Comparison of ENCODE assay signal across 7 mouse cellular contexts in genomic region chr5:106825301-106825853, GRCm38 (mm10).
DNase-seq lines count a peak whose midpoint lies in the region; ATAC-seq lines count a peak whose summit lies in the region.

No protein-coding gene starts in this region.

- H3K27ac ChIP-seq in forebrain, embryonic 12.5 days = peak overlapping the region; percentile 66
- H3K27ac ChIP-seq in intestine, embryonic 15.5 days = no peak overlapping the region
- no peak overlapping the region for H3K27ac ChIP-seq in liver, embryonic 13.5 days

- peak; percentile 32 to 51 for DNase-seq in CD8-positive naive resting alpha-beta T cell, adult 2 months (ENCODE audit: low read depth in 2 of 2, low spot score in 2 of 2)
- DNase-seq in R1 (ENCODE audit: low read depth, low spot score) = peak; percentile 51
- DNase-seq in liver, embryonic 13.5 days = no peak
- peak; percentile 55 to 66 for DNase-seq in natural killer cell, adult 2 months (ENCODE audit: low spot score in 2 of 2)
- DNase-seq in testis, postnatal 14 days (ENCODE audit: low spot score) = peak; percentile 18

- peak overlapping the region; percentile 37 for H3K4me3 ChIP-seq in forebrain, embryonic 12.5 days (replicated peaks)
- peak overlapping the region; percentile 35 for H3K4me3 ChIP-seq in intestine, embryonic 15.5 days (replicated peaks)
- H3K4me3 ChIP-seq in liver, embryonic 13.5 days (replicated peaks) = peak overlapping the region; percentile 31

- H3K27me3 ChIP-seq in forebrain, embryonic 12.5 days = peaks cover 14% of the 10 kb centered on the region
- no peaks in the 10 kb centered on the region for H3K27me3 ChIP-seq in intestine, embryonic 15.5 days (replicated peaks)
- H3K27me3 ChIP-seq in liver, embryonic 13.5 days = peaks cover 15% of the 10 kb centered on the region

- H3K9ac ChIP-seq in forebrain, embryonic 12.5 days = peak overlapping the region; percentile 55
- 0 out of 2 replicates have a peak overlapping the region, but pooled peaks have one; percentile 17 for H3K9ac ChIP-seq in intestine, embryonic 15.5 days
- H3K9ac ChIP-seq in liver, embryonic 13.5 days = no peak overlapping the region

- peak; percentile 76 for ATAC-seq in forebrain, embryonic 12.5 days (ENCODE audit: low FRiP score)
- no peak for ATAC-seq in intestine, embryonic 15.5 days
- ATAC-seq in liver, embryonic 13.5 days (ENCODE audit: low read depth) = no peak

- H3K36me3 ChIP-seq in forebrain, embryonic 12.5 days (replicated peaks) = no peaks in the 10 kb centered on the region
- H3K36me3 ChIP-seq in intestine, embryonic 15.5 days = no peaks in the 10 kb centered on the region
- H3K36me3 ChIP-seq in liver, embryonic 13.5 days = no peaks in the 10 kb centered on the region

- H3K9me3 ChIP-seq in forebrain, embryonic 12.5 days = no peaks in the 10 kb centered on the region
- no peaks in the 10 kb centered on the region for H3K9me3 ChIP-seq in intestine, embryonic 15.5 days
- H3K9me3 ChIP-seq in liver, embryonic 13.5 days (replicated peaks) = no peaks in the 10 kb centered on the region

- WGBS in forebrain, embryonic 12.5 days = 7% methylated on average over 19 of the region's 19 CpGs
- WGBS in intestine, embryonic 15.5 days = 14% methylated on average over 19 of the region's 19 CpGs
- 19% methylated on average over 19 of the region's 19 CpGs for WGBS in liver, embryonic 13.5 days (ENCODE audit: insufficient replicate concordance)

- H3K4me2 ChIP-seq in forebrain, embryonic 12.5 days = peak overlapping the region; percentile 68
- peak overlapping the region; percentile 72 for H3K4me2 ChIP-seq in intestine, embryonic 15.5 days (replicated peaks)
- peak overlapping the region; percentile 55 for H3K4me2 ChIP-seq in liver, embryonic 13.5 days

- H3K4me1 ChIP-seq in forebrain, embryonic 12.5 days = peaks cover 11% of the 10 kb centered on the region
- H3K4me1 ChIP-seq in intestine, embryonic 15.5 days (replicated peaks) = peaks cover 4% of the 10 kb centered on the region; the same call in 1 of the 2 replicates
- H3K4me1 ChIP-seq in liver, embryonic 13.5 days (replicated peaks) = 0 out of 2 replicates have a peak, but pooled peaks cover 3% of the 10 kb centered on the region
